Mouse (Mus musculus) neural tube, embryonic 15.5 days (tissue): ENCODE results near the gene Adamts15. TPM values are rescaled to one million over a fixed set of nuclear protein-coding genes. Genes with fewer than 3 reads are reported as not detected.

ENCODE experiments used
- ATAC-seq: fragments of 200-750 bp; cut with Nextera tagmentation; 2 replicates; pipeline ENCODE4 v1.8.0; 2017; ENCODE audit warnings: mild to moderate bottlenecking, moderate TSS enrichment, moderate library complexity; ENCODE audit not compliant: low FRiP score
- H3K27ac ChIP-seq: fragments of 300-500 bp; sonication (generic); replicated peaks from 2 replicates; pipeline ENCODE4 v1.5.1; 2015; ENCODE audit warnings: mild to moderate bottlenecking, inconsistent platforms
- H3K27me3 ChIP-seq: fragments of 300-500 bp; sonication (generic); replicated peaks from 2 replicates; pipeline ENCODE4 v1.6.1; 2015; ENCODE audit warnings: inconsistent platforms
- H3K36me3 ChIP-seq: fragments of 300-500 bp; sonication (generic); 2 replicates; pipeline ENCODE4 v1.6.1; 2015; ENCODE audit warnings: inconsistent platforms
- H3K4me1 ChIP-seq: fragments of 300-500 bp; sonication (generic); 2 replicates; pipeline ENCODE4 v1.6.1; 2015; ENCODE audit warnings: inconsistent platforms
- H3K4me2 ChIP-seq: fragments of 300-500 bp; sonication (generic); 2 replicates; pipeline ENCODE4 v1.6.1; 2015; ENCODE audit warnings: inconsistent platforms, mild to moderate bottlenecking, moderate library complexity
- H3K4me3 ChIP-seq: fragments of 300-500 bp; sonication (generic); replicated peaks from 2 replicates; pipeline ENCODE4 v1.5.1; 2015; ENCODE audit warnings: mild to moderate bottlenecking, inconsistent platforms
- H3K9ac ChIP-seq: fragments of 300-500 bp; sonication (generic); replicated peaks from 2 replicates; pipeline ENCODE4 v1.6.1; 2015; ENCODE audit warnings: mild to moderate bottlenecking, inconsistent platforms
- H3K9me3 ChIP-seq: fragments of 300-500 bp; sonication (generic); replicated peaks from 2 replicates; pipeline ENCODE4 v1.6.1; 2016; ENCODE audit warnings: inconsistent platforms
- WGBS: fragments of 180-500 bp; shearing (Covaris S2); methylation state at CpG from one replicate; pipeline ENCODE4 v1.1.7; 2015; ENCODE audit warnings: mixed read lengths; 5-methylcytosine and 5-hydroxymethylcytosine counted together
- polyA plus RNA-seq: library from polyadenylated mRNA; unstranded; fragments of >200 nt; fragmentation: Nextera tagmentation; extraction: Ambion mirVana; gene quantifications from 2 replicates; pipeline ENCODE4 v1.2.1, GENCODE M21; 2015

The Adamts15 gene
- polyA plus RNA-seq, 1 experiment from 2014 or later: 5.8 TPM

- Histone ChIP-seq H3K4me1 (no peaks in the 10 kb centered on the region), H3K9me3 (no peaks in the 10 kb centered on the region), H3K9ac (no peak overlapping the region), H3K36me3 (no peaks in the 10 kb centered on the region), H3K27ac (no peak overlapping the region), H3K27me3 (no peaks in the 10 kb centered on the region), H3K4me3 (no peak overlapping the region), H3K4me2 (no peak overlapping the region)
- no peak for ATAC-seq
- 83% methylated on average over 3 of the region's 3 CpGs for WGBS
These were observed 45.7 kb downstream of the Adamts15 start for GRCm38 (mm10) chr9:30876552-30876951.

- Histone ChIP-seq H3K36me3 (no peaks in the 10 kb centered on the region), H3K9ac (no peak overlapping the region), H3K4me1 (no peaks in the 10 kb centered on the region), H3K27me3 (no peaks in the 10 kb centered on the region), H3K4me2 (no peak overlapping the region), H3K27ac (no peak overlapping the region), H3K4me3 (no peak overlapping the region), H3K9me3 (no peaks in the 10 kb centered on the region)
- ATAC-seq: no peak
- WGBS: 87% methylated on average over 2 of the region's 2 CpGs
These were observed 66.4 kb downstream of the Adamts15 start for GRCm38 (mm10) chr9:30855837-30856236.

- ATAC-seq: no peak
- no peaks in the 10 kb centered on the region for H3K36me3 ChIP-seq
- H3K27ac ChIP-seq: no peak overlapping the region
- H3K4me3 ChIP-seq: no peak overlapping the region
- H3K9me3 ChIP-seq: no peaks in the 10 kb centered on the region
- H3K9ac ChIP-seq: no peak overlapping the region
- H3K4me2 ChIP-seq: no peak overlapping the region
- no peaks in the 10 kb centered on the region for H3K4me1 ChIP-seq
- no peaks in the 10 kb centered on the region for H3K27me3 ChIP-seq
- WGBS: 91% methylated on average over 2 of the region's 2 CpGs
These were observed 70.4 kb downstream of the Adamts15 start for GRCm38 (mm10) chr9:30851841-30852240.

GRCm38 (mm10) chr9:30849951-30850350, 72.3 kb downstream of the Adamts15 start:
- Histone ChIP-seq H3K9ac (no peak overlapping the region), H3K4me3 (no peak overlapping the region), H3K27ac (no peak overlapping the region), H3K4me2 (no peak overlapping the region), H3K27me3 (no peaks in the 10 kb centered on the region), H3K4me1 (no peaks in the 10 kb centered on the region), H3K36me3 (no peaks in the 10 kb centered on the region), H3K9me3 (no peaks in the 10 kb centered on the region)
- WGBS: 94% methylated on average over 4 of the region's 4 CpGs
- no peak for ATAC-seq

GRCm38 (mm10) chr9:30849444-30849843, 72.8 kb downstream of the Adamts15 start:
- Histone ChIP-seq H3K27me3 (no peaks in the 10 kb centered on the region), H3K36me3 (no peaks in the 10 kb centered on the region), H3K27ac (no peak overlapping the region), H3K9me3 (no peaks in the 10 kb centered on the region), H3K4me1 (no peaks in the 10 kb centered on the region), H3K4me2 (no peak overlapping the region), H3K9ac (no peak overlapping the region), H3K4me3 (no peak overlapping the region)
- 93% methylated on average over 8 of the region's 8 CpGs for WGBS
- ATAC-seq: no peak

Other genes with a start within 250 kb of the Adamts15 start
- gene Adamts8, start 20.1 kb upstream of the Adamts15 start, polyA plus RNA-seq: 2.6 and 3.1 TPM in 2 replicates
- gene Zbtb44, start 108.2 kb upstream of the Adamts15 start, polyA plus RNA-seq: 3.5 and 5.1 TPM in 2 replicates
- gene St14, start 209.4 kb upstream of the Adamts15 start, polyA plus RNA-seq: 0.42 and 9.7 TPM in 2 replicates